Mouse (Mus musculus) heart, postnatal 14 days (tissue): ENCODE results near the gene Nme6. TPM values are rescaled to one million over a fixed set of nuclear protein-coding genes. Genes with fewer than 3 reads are reported as not detected.
"Not testable (repeated sequence)": the region's sequence is repeated elsewhere in the genome, so short reads cannot be mapped to it uniquely, and the experiment has no call there.

ENCODE experiments used
- DNase-seq, 2 experiments: peaks; one replicate each; pipeline ENCODE4 v3.0.0; 2021 to 2022
- intact Hi-C: fragments of 180-260 bp; cut with DNase I; formaldehyde crosslinking; loops from one replicate; pipeline ENCODE4 v1.15.1; 2025
- long read RNA-seq, 2 experiments: library from polyadenylated mRNA; stranded (forward); transcript quantifications; one replicate each; pipeline ENCODE4 v2.0.0; 2021
- total RNA-seq, 2 experiments: library from RNA; stranded (reverse); gene quantifications; 2 replicates each; pipeline ENCODE4 v1.2.3; 2021

Gene Nme6
- 10 to 100 TPM; 16.0 to 16.4 TPM for total RNA-seq
- long read RNA-seq, experiment 1, transcript Nme6-201 (7 exons, 1,074 nt): minor isoform, 6 of 24 reads
- long read RNA-seq, experiment 1, transcript Nme6-211 (7 exons, 719 nt): major isoform, 7 of 24 reads
- long read RNA-seq, experiment 1, partial matches to known transcripts: 1 of 24 reads
- long read RNA-seq, experiment 1, other reads (novel, unspliced or antisense): 2 of 24 reads
- long read RNA-seq, experiment 2, transcript Nme6-201 (7 exons, 1,074 nt): major isoform, 7 of 15 reads
- long read RNA-seq, experiment 2, partial matches to known transcripts: 0 of 15 reads
- long read RNA-seq, experiment 2, other reads (novel, unspliced or antisense): 1 of 15 reads

- intact Hi-C loops: loop anchor here (2.0 kb wide), 1 partner anchor 146 kb away; no protein-coding TSS in a partner anchor
- DNase-seq: peak; percentile 88 to 90
Observed at GRCm38 (mm10) chr9:109832391-109833087, at the start of gene Nme6. Gene Nme6 (plus strand): TSS chr9:109832749.

- DNase-seq: not testable (repeated sequence)
Observed at GRCm38 (mm10) chr9:109790570-109790969, 42.0 kb upstream of the Nme6 start, which contains the start of gene Fbxw27. Gene Fbxw27 (minus strand): TSS chr9:109790670.

GRCm38 (mm10) chr9:109795221-109795620 is 37.3 kb upstream of the Nme6 start:
- intact Hi-C loops: no loop called here
- no peak for DNase-seq

More at GRCm38 (mm10) chr9:109790570-109790969, 42.0 kb upstream of the Nme6 start, which contains the start of gene Fbxw27:
- intact Hi-C loops: not testable (repeated sequence)

DNA sequence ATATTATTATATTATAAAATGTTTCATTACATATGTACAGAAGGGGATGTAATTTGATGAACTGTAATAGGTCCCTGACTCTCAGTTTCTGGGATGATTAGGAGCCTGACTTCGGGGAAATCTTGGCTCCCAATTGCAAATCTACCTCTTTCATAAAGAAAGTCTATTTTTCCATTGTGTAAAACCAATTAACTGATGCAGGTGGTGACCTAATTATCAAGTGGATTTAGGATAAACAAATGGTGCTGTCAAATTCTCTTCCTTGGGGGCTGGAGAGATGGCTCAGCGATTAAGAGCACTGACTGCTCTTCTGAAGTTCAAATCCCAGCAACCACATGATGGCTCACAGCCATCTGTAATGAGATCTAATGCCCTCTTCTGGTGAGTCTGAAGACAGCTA is 36.7 kb upstream of the Nme6 start:
- no peak for DNase-seq
- intact Hi-C loops: no loop called here

GRCm38 (mm10) chr9:109798051-109798450 is 34.5 kb upstream of the Nme6 start:
- DNase-seq: peak in 1 of 2 experiments; percentile 13
- intact Hi-C loops: no loop called here

DNA sequence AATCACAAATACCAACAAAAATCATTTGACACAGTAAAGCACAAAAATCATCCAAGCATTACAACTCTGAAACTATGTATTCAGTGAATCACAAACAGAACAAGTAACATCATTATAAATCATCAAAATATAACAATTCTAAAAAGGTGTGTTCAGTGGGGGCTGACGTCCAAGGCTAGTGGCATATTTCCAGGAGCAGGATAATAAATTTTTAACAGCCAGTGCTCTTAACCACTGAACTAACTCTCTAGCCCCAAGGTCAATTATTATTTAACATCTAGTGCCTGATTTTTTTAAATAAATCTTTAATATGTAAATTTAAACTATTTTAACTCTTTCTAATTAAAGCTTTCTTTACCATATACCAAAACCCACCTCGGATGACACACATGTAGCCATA is 27.0 kb upstream of the Nme6 start:
- DNase-seq, intact Hi-C loops: not testable (repeated sequence)

- intact Hi-C loops: no loop called here
- no peak for DNase-seq
Observed at GRCm38 (mm10) chr9:109806260-109806659, 26.3 kb upstream of the Nme6 start.

- intact Hi-C loops: no loop called here
- DNase-seq: no peak
Observed at GRCm38 (mm10) chr9:109806695-109807293, 25.8 kb upstream of the Nme6 start.

DNA sequence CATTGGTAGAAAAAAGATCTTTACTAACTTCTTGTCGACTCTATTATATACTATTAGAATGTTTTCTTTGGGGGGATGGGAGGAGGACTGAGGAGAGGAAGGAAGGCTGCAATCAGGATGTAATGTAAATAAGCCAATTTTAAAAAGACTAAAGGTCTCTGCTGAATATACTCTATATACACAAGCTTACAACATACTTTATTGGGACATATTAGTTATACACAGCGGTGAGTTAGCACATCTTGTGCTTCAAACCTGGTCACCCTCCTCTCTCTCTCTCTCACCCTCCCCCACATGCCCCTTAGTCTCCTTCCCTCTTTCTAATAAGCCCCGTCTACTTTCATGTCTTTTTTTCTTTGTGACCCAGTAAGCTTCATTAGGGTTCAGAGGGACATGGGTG is 24.7 kb upstream of the Nme6 start:
- DNase-seq: no peak
- intact Hi-C loops: no loop called here

DNA sequence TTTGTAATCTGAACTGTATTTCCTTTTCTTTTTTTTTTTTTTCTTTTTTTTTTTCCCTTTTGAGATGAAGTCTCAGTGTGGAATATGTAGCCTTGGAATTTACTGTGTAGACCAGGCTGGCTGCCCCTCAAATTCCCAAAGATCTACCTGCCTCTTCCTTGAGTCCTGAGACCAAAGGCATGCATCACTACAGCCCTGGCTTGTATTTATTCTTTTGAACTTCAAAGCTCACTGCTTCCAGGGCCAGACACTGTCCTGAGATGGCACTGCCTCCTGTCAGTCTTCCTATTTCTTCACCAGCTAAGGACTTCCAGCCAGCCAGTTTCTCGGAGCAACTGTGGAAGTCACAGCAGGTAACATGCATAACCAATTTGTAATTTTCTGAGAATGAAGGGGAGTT is 20.6 kb upstream of the Nme6 start, which contains the start of gene Spink8:
Spink8 (plus strand) TSS at position 301 of the 400 bp plus-strand sequence.
- no peak for DNase-seq
- intact Hi-C loops: no loop called here

GRCm38 (mm10) chr9:109813424-109813823 is 19.1 kb upstream of the Nme6 start:
- DNase-seq: no peak
- intact Hi-C loops: no loop called here

DNA sequence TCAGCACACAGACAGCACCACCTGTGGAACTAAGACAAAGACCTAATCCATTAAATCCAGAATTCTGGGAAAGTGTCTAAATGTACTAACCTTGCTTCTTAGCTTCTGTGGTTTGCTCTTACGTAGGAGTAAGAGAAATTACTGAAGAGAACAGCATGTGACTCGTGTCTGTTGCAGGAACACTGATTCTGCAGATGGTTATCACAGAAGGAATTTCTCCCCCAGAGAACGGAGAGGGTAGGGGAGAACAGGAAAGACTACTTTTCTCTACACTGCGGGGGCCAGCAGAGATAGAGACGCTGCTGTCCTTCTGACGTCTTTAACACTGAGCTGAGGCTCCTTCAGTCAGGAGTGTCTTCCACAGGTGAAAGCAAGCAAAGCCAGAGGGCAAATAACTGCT is 16.2 kb upstream of the Nme6 start:
- DNase-seq: no peak
- intact Hi-C loops: no loop called here

DNA sequence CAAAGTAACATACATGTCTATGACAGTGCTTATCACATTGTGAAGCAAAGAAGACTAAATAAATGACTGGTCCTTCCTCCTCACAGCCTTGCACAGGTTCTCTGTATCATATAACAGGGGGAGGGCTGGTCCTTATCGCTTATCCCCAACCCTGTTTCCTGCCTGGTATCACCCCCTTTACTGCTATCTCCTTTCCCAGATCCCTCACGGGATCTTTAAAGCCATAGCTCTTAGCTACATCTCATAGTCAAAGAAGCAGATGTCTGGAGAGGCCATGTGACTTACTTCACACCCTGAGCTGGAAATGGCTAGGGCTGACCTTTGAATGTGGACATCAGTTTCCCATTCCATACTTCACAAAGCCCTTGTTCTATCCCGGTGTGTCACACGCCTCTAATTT is 6.8 kb upstream of the Nme6 start:
- DNase-seq: no peak
- intact Hi-C loops: no loop called here

GRCm38 (mm10) chr9:109826181-109826580 is 6.4 kb upstream of the Nme6 start:
- intact Hi-C loops: no loop called here
- no peak for DNase-seq

GRCm38 (mm10) chr9:109833088-109833412 is 501 bp downstream of the Nme6 start:
- no peak for DNase-seq
- intact Hi-C loops: loop anchor here (2.0 kb wide), 1 partner anchor 146 kb away; no protein-coding TSS in a partner anchor

DNA sequence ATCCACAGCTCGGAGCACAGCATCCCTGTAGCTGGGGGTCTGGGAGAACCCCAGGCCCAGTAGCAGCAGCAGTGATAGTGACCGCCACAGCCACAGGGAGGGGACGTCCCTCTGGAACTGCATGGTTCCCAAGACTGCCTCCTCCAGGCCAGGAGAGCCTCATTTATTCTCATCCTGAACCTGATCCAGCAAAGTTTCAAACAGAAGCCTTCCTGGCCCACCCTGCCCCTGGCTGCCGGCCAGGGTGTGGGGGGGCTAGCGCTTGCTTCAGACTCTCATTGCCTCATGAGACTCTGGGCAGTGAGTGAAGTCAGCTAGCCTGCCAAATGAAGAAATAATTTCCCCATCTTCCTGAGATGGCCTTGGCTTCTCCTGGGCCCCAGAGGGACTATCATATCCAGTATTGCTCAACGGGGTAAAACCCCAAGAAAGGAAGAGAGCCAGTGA is 16.8 kb downstream of the Nme6 start, which contains the start of gene Camp:
Camp (minus strand) TSS at position 306 of the 447 bp plus-strand sequence.
- DNase-seq: peak; percentile 72 to 77
- intact Hi-C loops: no loop called here

DNA sequence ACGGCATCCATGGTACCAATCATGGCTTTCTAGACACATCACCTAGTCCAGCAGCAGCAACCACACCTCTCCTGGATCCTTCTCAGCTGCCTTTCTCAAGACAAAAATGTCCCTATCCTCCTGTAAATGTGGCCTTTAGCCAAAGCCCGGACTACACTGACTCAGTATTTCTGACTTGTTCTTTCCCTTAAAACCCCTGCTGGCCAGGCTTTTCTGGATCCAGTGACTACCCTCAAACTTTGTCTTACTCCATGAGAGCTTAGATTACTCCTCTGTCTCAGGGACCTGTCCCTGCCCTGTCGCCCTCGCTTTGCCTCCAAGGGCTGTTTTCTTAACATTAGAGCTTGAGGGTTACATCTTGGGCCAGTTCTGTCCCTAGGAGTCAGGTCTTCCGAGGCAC is 17.6 kb downstream of the Nme6 start:
- no peak for DNase-seq
- intact Hi-C loops: no loop called here

- intact Hi-C loops: no loop called here
Observed at GRCm38 (mm10) chr9:109854341-109854740, 21.8 kb downstream of the Nme6 start.

GRCm38 (mm10) chr9:109855947-109856346 is 23.4 kb downstream of the Nme6 start:
- no peak for DNase-seq
- intact Hi-C loops: no loop called here

More at GRCm38 (mm10) chr9:109854341-109854740, 21.8 kb downstream of the Nme6 start:
- DNase-seq: no peak

DNA sequence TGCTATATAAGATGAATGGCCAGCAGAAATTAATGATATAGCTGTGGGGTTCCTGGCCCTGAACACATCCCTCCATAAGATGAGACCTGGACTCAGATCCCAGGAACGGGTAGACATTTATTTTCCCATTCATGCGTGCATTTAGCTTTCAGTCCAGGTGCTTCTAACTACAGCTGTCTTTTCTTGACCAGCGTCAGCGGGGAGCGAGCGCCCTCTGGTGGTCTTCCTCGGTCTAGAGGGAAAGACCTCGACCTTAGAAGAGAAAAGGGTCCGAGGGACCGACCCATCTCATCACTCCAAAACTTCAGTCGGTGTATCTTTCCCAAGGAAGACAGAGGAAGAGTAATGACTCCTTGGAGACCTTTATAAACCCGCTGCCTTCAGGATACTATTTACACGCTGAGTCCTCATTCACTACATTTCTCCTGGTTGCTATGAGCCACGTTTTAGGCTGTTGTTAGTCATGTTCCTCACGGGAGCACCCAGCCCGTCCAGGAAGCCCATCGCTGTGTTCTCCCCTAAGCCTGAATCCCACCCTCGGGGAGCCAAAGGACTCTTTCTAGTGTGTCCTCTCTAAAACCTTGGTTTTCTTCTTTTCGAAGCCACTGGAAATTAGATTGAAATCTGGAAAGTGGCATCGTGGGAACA is 30.0 kb downstream of the Nme6 start:
- peak; percentile 84 to 90 for DNase-seq
- intact Hi-C loops: loop anchor here (5.0 to 10.0 kb wide), 3 partner anchors 175 to 858 kb away; no protein-coding TSS in a partner anchor
